Mouse (Mus musculus): Measurements from ENCODE around the gene 2810006K23Rik.
"Not testable (repeated sequence)": the region's sequence is repeated elsewhere in the genome, so short reads cannot be mapped to it uniquely, and the experiment has no call there.

2810006K23Rik gene

DNA sequence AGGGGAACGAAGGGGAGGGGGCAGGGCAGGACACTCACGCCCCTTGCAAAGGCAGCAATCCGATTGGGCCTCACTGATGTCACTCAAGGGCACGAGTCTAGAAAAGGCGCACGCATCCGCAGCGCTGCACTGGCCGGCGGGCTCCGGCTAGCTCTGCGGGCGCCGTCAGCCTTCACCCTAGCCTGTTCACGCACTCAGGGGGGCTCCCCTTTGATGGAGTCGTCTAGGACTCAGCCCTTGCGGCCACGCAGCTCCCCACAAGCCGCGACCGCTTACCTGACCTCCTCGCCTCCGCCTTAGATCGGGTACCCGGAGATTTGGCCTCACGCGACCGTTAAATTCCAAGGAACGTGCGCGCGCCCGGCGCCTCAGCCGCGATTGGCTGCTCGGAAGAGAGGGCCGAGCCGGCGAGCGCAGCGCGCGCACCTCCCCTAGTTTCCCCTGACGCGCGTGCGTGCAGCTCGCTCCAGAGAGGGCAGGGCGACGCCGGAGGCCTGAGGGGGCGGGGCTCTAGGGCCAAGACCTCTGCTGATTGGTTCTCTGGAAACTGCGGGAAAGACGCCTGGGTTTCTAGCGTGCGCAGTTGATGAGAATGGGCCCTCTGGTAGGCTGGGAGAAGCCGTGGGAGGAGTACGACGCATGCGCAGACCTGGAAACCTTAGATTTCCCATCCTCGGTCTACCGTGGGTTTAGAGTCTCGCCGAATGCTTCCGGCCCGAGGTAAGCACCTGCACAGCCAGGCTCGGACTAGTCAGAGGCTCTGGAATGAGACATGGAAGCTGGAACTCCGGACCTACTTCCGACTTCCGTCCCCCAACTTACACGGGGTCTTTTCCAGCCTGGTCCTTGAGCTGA lies at the start of gene 2810006K23Rik, which contains the start of gene Mphosph9:
2810006K23Rik (plus strand) TSS at position 580 of the 855 bp plus-strand sequence.
Mphosph9 (minus strand) TSS at position 463 of the 855 bp plus-strand sequence.
- DNase-seq, result peak; percentile 100

- no peak for DNase-seq
Measured at GRCm38 (mm10) chr5:124282854-124283253, 45.0 kb upstream of the 2810006K23Rik start.

DNA sequence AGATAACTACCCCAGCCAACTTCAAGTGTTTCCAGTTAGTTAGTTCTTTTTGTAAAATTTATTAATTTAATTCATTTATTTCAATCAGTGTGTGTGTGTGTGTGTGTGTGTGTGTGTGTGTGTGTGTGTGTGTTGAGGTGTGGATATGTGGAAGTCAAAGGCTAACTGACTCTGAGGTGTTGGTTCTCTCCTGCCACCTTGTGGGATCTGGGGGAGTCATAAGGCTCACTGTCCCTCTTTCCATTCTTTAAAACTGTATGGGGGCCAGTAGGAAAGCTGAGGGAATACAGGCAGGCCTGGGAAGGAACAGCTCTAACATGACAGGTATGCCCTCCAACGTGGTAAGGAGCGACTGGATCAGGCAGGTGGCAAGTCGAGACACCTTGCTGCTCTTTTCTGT lies 43.6 kb upstream of the 2810006K23Rik start:
- DNase-seq, result peak; percentile 25 to 37

- DNase-seq, result no peak
Measured at GRCm38 (mm10) chr5:124287616-124288247, 40.2 kb upstream of the 2810006K23Rik start.

GRCm38 (mm10) chr5:124290216-124290615 lies 37.7 kb upstream of the 2810006K23Rik start:
- no peak for DNase-seq

DNA sequence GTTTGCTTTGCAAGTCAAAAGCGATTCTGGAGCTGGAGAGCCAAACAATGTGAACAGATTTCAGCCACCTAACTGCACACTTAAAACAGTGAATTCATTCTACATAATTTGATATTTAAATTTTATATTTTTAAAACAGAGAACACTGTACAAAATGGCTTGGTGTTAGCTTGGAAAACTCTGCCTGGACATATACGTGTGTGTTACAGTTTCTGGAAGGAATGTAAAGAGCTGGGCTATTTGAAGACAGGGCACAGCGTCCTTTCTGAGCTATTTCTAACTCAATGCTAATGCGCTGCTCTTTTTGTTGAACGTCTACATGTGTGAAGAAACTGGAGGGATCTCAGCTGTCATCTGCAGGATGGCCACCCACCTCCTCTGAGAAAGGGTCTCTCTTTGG lies 33.9 kb upstream of the 2810006K23Rik start:
- no peak for DNase-seq

DNA sequence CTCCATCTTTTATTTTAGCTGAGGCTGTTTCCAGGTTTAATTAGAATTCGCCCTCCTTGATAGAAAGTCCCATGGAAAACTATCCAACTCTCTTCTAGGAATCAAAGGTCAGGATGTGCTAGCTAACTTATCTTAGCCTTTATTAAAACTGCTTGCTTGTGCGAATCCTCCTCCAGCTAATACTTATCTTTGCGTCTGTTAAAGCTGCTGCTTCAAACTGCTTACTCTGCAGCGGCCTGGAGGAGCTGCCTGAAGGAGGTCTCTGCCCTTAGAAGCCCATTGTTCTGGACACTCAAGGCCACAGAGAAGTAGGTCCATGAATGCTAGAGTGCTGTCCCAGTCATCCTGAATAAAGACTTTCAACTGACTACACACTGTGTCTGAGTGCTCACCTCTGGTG lies 31.4 kb upstream of the 2810006K23Rik start:
- DNase-seq, result no peak

DNA sequence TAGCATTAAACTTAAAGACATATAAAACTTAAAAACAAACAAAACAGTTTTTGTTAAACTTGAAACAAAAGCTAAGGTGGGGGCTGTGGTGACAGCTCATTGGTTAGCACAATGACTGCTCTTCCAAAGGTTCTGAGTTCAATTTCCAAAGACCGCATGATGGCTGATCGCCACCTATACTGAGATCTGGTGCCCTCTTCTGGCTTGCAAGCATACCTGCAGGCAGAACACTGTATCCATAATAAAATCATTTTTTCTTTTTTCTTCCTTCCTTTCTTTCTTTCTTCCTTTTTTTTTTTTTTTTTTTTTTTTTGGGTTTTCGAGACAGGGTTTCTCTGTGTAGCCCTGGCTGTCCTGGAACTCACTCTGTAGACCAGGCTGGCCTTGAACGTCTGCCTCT lies 28.6 kb upstream of the 2810006K23Rik start:
- not testable (repeated sequence) for DNase-seq

DNA sequence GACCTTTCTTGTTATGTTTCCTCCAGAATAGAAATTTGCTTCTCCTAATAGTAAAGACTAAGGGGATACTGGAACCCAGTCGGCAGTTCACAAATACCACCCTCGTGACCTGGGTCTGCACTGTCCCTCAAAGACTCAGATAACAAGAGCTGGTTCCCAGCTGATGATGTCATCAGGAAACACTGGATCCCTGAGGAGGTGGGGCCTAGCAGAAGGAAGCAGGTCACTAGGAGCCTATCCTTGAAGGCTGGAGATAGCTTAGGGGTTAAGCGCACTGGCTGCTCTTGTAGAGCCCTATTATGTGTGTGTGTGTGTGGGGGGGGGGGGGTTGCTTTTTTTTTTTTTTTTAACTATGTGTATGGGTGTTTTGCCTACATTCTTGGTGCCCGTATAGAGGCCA lies 27.8 kb upstream of the 2810006K23Rik start:
- DNase-seq, result no peak

DNA sequence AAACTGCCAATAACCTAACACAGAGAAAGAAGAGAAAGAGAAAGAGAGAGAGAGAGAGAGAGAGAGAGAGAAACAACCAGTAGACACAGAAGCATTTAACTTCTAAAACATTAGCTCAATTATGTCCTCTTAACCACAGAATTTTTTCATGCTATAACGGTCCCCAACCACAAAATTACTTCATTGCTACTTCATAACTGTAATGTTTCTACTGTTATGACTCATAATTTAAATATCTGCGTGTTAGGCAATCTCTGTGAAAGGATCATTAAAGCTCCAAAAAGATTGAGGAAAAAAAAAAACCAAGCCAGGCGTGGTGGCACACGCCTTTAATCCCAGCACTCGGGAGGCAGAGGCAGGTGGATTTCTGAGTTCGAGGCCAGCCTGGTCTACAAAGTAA lies 25.0 kb upstream of the 2810006K23Rik start:
- not testable (repeated sequence) for DNase-seq

- no peak for DNase-seq
Measured at GRCm38 (mm10) chr5:124309155-124309554, 18.7 kb upstream of the 2810006K23Rik start.

GRCm38 (mm10) chr5:124310091-124310490 lies 17.8 kb upstream of the 2810006K23Rik start:
- no peak for DNase-seq

DNA sequence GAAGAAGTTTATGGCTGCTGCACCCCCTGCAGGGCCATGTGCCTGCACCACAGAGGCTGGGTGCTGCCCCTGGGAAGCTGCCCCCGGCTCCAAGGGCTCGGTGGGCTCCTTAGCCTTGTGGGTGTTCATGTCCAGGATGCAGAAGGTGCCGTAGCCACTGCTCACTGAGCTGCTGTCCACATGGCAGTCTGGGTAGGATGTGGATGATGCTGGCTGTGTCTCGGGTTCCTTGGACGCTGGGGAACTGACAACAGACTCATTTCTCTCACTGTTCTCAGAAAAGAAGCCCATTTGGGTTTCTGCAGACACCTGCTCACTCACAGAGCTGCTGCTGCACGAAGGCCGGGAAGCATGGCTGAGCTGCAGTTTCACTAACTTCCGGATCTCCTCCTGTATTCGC lies 12.4 kb upstream of the 2810006K23Rik start:
- DNase-seq, result no peak

GRCm38 (mm10) chr5:124315941-124316340 lies 11.9 kb upstream of the 2810006K23Rik start:
- no peak for DNase-seq

- no peak for DNase-seq
Measured at GRCm38 (mm10) chr5:124317648-124318047, 10.2 kb upstream of the 2810006K23Rik start.

GRCm38 (mm10) chr5:124326829-124327228 lies 1.1 kb upstream of the 2810006K23Rik start:
- peak in 1 of 2 experiments; percentile 10 for DNase-seq

GRCm38 (mm10) chr5:124330086-124330485 lies 2.2 kb downstream of the 2810006K23Rik start:
- DNase-seq, result no peak

DNA sequence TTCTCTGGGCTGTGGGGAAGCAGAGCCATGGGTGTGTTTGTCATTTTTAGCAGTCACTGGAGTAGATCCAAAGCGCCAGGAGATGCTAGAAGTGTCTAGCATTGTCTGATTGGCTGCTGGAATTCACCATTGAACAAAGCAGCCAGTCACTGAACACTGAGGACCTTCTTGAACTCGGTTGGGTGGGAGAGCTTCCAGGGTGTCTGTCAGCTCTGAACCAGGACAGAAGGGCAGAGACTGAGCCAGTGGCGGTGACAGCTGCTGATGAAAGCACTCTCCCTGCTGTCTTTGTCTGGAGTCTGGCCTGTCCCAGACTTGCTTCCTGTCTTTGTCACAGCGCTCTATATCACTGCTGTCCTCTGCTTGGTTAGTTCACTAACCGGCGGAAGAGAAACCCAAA lies 6.5 kb downstream of the 2810006K23Rik start:
- peak; percentile 70 to 79 for DNase-seq

DNA sequence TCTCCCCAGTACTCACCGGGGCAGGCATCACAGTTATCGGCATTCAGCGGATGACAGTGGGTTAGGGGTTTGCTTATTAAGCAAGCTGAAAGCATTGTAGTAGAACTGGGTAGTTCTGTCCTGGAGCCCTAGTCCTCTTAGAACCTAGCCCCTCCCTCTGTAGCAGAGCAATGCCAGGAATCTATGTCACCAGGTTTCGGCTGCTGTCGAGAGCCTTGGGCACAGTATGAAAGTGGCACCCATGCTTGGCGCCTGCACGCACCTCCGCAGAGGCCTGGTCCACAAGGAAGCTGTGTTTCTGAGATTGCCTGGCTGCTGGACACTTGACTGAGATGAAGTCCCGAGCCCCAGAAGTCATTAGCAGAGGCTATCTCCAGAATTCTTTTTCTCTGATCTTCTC lies 9.2 kb downstream of the 2810006K23Rik start:
- peak in 1 of 2 experiments; percentile 13 for DNase-seq

DNA sequence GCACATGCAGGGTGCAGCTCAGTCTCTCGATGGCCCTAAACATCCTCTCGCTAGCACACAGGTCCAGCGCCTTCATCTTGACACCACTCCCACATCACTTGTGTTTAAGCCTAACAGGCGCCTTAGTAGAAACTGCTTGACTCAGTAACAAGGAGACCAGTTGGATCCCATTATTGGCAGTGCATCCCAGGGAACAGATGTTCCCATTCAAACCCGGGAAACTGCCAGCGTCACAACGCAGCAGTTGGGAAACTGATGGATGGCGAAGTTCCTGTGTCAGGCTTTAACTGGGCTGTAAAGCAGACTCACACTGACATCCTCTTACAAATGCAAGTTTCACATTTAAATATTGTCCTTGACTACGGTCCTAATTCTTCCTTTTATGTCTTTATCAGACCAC lies 10.0 kb downstream of the 2810006K23Rik start:
- peak; percentile 71 to 75 for DNase-seq

DNA sequence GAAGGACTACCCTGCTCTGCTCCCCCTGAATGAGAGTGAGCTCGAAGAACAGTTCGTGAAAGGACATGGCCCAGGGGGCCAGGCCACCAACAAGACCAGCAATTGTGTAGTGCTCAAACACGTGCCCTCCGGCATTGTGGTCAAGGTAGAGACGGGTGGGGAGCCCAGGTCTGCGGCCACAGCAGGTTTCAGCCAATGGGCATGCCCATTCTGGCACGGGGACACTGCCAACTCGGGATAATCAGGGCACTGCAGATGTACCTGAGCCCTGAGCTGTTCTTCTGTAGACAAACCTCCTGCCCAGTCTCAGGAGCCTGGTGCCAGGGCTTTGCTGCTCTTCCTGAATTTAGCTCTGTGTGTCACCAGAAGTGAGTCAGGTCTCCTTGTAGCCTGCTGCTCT lies 10.9 kb downstream of the 2810006K23Rik start:
- DNase-seq, result no peak

DNA sequence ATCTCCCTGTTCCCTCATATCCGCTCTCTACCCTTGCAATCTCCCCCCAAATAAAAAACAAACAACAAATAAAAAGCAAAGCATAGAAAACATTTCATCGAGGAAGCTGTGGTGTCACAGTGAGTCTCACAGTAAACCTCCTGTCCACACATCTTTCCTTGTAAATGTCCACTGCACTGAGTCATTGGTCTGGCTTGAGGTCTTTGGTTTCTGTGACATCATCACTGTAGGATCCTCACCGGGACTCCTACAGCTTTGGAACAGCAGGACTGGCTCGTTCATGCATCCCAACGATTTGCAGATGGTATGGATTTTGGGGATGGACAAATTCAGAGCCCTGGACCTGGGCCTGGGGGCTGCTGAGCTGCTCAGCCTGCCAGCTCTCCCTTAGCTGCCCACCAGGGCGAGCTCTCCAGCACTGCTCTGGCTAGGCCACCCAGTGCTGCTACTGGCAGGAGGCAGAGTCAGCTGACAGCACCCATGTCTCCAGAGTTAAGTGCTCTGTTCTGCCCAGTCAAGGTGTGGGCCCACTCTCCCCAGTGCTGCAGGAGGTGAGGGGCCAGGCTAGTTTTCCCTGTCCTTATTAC lies 14.0 kb downstream of the 2810006K23Rik start:
- peak; percentile 55 to 69 for DNase-seq

GRCm38 (mm10) chr5:124342897-124343296 lies 15.0 kb downstream of the 2810006K23Rik start:
- no peak for DNase-seq

DNA sequence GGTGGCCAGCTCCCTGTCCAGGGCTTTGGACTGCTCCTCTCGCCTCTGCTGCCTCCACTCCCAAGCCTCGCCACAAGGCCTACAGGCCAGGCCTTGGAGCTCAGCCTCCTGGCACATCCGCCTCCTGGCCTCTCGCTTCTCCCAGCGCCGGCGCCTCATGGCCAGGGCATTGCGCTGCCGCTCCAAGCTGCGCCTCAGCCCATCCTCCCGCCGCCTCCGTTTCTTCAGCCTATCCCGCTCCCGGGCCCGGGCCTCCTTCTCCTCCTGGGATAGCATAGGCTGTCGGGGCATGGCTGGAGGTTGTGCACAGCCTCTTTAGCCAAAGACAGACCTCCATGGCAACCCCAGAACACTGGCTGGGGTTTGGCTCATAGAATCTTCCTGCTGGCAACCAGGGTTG lies 21.3 kb downstream of the 2810006K23Rik start:
- peak; percentile 6 to 9 for DNase-seq

Measured in kidney, postnatal 4 days (tissue).